Mouse (Mus musculus) megakaryocyte, embryonic 14.5 days (primary cell): ENCODE data around the gene Tubd1.

Source experiments
- FLI1 ChIP-seq: IDR thresholded peaks from 2 replicates; pipeline ENCODE4 v1.6.1; 2012; ENCODE audit warnings: low read length, inconsistent platforms, mixed read lengths
- GATA1 ChIP-seq: IDR thresholded peaks from 3 replicates; pipeline ENCODE4 v1.6.1; 2012; ENCODE audit warnings: mixed read lengths, low read length, inconsistent platforms, borderline replicate concordance

- TF ChIP-seq GATA1: no peak
- TF ChIP-seq FLI1: no peak
Measured at GRCm38 (mm10) chr11:86497908-86498307, 46.9 kb upstream of the Tubd1 start.
